Mouse (Mus musculus) embryonic facial prominence, embryonic 14.5 days (tissue): ENCODE results near the gene Dydc1. TPM values are rescaled to one million over a fixed set of nuclear protein-coding genes. Genes with fewer than 3 reads are reported as not detected.

Source experiments
- ATAC-seq: fragments of 200-750 bp; cut with Nextera tagmentation; 2 replicates; pipeline ENCODE4 v1.8.0; 2017; ENCODE audit warnings: low read depth, moderate number of reproducible peaks, moderate TSS enrichment
- DNase-seq: peaks from one replicate; pipeline ENCODE4 v3.0.0-alpha.2; 2015; ENCODE audit warnings: low spot score
- H3K27ac ChIP-seq: fragments of 300-500 bp; sonication (generic); replicated peaks from 2 replicates; pipeline ENCODE4 v1.5.1; 2014; ENCODE audit warnings: low read depth, mild to moderate bottlenecking, low read length, moderate library complexity
- H3K27me3 ChIP-seq: fragments of 300-500 bp; sonication (generic); replicated peaks from 2 replicates; pipeline ENCODE4 v1.6.1; 2014; ENCODE audit warnings: low read length; ENCODE audit not compliant: control insufficient read depth, insufficient read depth
- H3K36me3 ChIP-seq: fragments of 300-500 bp; sonication (generic); 2 replicates; pipeline ENCODE4 v1.6.1; 2014; ENCODE audit warnings: low read length, mixed read lengths; ENCODE audit not compliant: control insufficient read depth, insufficient read depth
- H3K4me1 ChIP-seq: fragments of 300-500 bp; sonication (generic); 2 replicates; pipeline ENCODE4 v1.6.1; 2014; ENCODE audit warnings: antibody characterized with exemption, low read length; ENCODE audit not compliant: control insufficient read depth, insufficient read depth
- H3K4me2 ChIP-seq: fragments of 300-500 bp; sonication (generic); 2 replicates; pipeline ENCODE4 v1.6.1; 2014; ENCODE audit warnings: low read depth, mild to moderate bottlenecking, low read length, moderate library complexity, mixed read lengths
- H3K4me3 ChIP-seq: fragments of 300-500 bp; sonication (generic); 2 replicates; pipeline ENCODE4 v1.5.1; 2014; ENCODE audit warnings: low read depth, mild to moderate bottlenecking, low read length
- H3K9ac ChIP-seq: fragments of 300-500 bp; sonication (generic); 2 replicates; pipeline ENCODE4 v1.6.1; 2014; ENCODE audit warnings: low read depth, mild to moderate bottlenecking, low read length, moderate library complexity, mixed read lengths
- H3K9me3 ChIP-seq: fragments of 300-500 bp; sonication (generic); 2 replicates; pipeline ENCODE4 v1.6.1; 2016; ENCODE audit warnings: low read length; ENCODE audit not compliant: control insufficient read depth
- WGBS: fragments of 180-500 bp; shearing (Covaris S2); extraction: QIAGEN DNeasy Blood & Tissue Kit; methylation state at CpG from one replicate; pipeline ENCODE4 v1.1.7; 2014; 5-methylcytosine and 5-hydroxymethylcytosine counted together
- polyA plus RNA-seq: library from polyadenylated mRNA; unstranded; fragments of >200 nt; fragmentation: Nextera tagmentation; extraction: Ambion mirVana; gene quantifications from 2 replicates; pipeline ENCODE4 v1.2.1, GENCODE M21; 2014

Dydc1 gene
- polyA plus RNA-seq, 1 experiment from 2014 or later = 0.24 TPM

DNA sequence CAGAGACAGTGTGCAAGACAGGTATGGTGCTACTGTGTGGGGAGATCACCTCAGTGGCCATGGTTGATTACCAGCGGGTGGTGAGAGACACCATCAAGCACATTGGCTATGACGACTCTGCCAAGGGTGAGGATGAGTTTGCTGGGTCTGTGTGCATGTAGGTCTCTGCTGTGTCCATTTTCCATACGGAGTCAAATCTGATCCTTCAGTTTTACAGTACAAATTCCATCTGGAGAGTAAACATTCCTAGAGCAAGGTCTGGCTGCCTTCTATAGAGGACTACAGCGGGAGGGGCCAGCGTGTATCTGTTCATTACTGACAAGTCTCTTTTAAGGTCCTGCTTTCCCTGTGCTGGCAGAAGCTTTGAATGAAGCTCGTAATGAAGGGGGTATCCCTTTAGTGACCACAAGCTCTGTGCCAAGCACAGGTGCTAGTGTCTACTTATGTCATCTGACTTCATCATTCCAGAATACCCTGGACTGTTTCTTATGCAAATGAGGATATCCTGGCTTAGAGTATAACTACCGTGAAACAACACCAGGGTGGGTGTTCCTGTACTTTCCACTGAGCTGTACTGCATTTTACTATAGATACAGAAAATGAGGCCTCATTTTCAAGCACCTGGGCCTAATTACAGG is 38.4 kb downstream of the Dydc1 start:
- Histone ChIP-seq H3K36me3 (no peaks in the 10 kb centered on the region), H3K4me3 (no peak overlapping the region), H3K4me1 (no peaks in the 10 kb centered on the region), H3K9ac (no peak overlapping the region), H3K9me3 (no peaks in the 10 kb centered on the region), H3K27me3 (no peaks in the 10 kb centered on the region), H3K4me2 (no peak overlapping the region), H3K27ac (no peak overlapping the region)
- ATAC-seq = no peak
- no peak for DNase-seq
- WGBS = 88% methylated on average over 7 of the region's 7 CpGs

DNA sequence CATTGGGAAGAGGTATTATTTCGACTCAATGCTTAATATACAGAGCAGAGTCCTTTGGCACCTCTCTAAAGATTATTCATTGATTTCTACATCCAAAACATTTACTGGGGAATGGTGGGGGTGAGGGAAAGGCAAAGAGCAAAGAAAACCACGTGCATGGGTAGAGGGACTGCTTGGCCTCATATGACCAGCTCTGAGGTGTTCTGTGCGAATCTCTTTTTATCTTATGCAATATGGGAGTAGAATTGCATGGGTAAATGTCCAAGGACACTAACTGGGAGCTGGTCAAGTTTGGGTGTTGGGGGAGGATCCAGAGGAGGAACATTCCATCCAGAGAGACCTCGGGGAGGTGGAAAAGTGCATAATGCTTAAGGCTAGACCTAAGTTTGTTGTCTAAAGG is 40.2 kb downstream of the Dydc1 start:
- H3K9ac ChIP-seq = no peak overlapping the region
- WGBS = 74% methylated on average over 4 of the region's 4 CpGs
- H3K36me3 ChIP-seq = no peaks in the 10 kb centered on the region
- ATAC-seq (no peak), DNase-seq (no peak)
- no peak overlapping the region for H3K4me2 ChIP-seq
- H3K27ac ChIP-seq = no peak overlapping the region
- H3K4me3 ChIP-seq = no peak overlapping the region
- H3K27me3 ChIP-seq = no peaks in the 10 kb centered on the region
- no peaks in the 10 kb centered on the region for H3K9me3 ChIP-seq
- H3K4me1 ChIP-seq = no peaks in the 10 kb centered on the region

DNA sequence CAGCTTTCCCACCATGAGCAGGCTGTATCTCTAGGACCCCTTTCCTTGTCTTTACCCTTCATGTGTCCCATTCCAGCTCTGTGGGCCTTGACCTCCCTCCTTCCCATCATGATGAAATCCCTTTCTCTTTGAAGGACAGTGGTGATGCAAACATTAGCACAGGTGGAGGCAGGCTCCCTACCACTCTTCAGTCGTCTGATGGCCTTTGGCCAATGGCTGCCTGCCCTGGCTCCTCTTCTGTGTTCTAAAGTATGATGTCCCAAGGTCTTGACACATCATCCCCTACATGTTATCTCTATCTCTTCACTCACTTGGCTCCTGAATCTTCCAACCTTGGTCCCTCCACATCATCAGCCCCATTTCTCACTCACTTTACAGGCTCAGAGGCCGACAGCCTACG is 43.6 kb downstream of the Dydc1 start:
- no peak overlapping the region for H3K27ac ChIP-seq
- H3K36me3 ChIP-seq = no peaks in the 10 kb centered on the region
- no peaks in the 10 kb centered on the region for H3K4me1 ChIP-seq
- no peak overlapping the region for H3K4me3 ChIP-seq
- H3K9me3 ChIP-seq = no peaks in the 10 kb centered on the region
- ATAC-seq (no peak), DNase-seq (no peak)
- no peaks in the 10 kb centered on the region for H3K27me3 ChIP-seq
- WGBS = 84% methylated on average over 3 of the region's 3 CpGs
- no peak overlapping the region for H3K9ac ChIP-seq
- H3K4me2 ChIP-seq = no peak overlapping the region

DNA sequence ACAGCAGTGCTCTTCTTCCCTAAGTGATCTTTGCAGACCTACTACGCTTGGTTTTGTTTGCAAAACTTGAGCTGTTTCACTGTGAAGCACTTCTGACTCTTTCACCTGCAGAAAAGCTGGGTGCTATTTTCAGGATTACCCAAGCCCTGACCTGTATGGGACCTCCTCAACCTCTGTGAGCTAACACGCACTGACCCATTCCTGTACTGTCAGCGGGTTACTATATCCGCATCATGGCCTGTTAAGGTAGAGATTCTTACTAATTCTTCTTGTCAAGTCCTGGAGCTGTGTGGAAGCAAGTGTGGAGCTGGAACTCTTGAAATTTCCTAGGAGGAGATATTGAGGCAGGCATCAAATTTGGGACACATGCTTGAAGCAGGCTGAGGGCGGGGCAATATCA is 52.0 kb downstream of the Dydc1 start:
- no peak for ATAC-seq
- H3K9me3 ChIP-seq = no peaks in the 10 kb centered on the region

DNA sequence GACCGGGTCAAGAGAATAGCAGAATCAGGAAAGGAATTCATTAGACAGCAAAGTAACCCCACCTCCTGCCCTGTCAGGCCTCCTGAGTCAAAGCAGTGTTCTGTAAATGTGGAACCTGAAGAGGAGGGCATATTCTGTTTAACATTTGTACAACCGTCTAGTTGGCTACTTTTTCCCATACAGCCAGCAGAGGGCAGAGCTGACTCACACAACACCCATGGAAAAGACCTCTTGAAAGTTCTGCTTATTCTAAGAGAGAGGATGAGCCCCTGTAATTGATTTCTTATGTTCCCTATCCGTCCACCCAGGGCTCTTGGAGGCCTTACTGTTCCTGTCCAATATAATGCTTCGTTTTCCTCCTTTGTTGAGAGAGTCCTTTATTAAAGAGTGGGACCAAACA is 55.3 kb downstream of the Dydc1 start:
- no peaks in the 10 kb centered on the region for H3K36me3 ChIP-seq
- H3K4me3 ChIP-seq = no peak overlapping the region
- no peak overlapping the region for H3K27ac ChIP-seq
- no peaks in the 10 kb centered on the region for H3K4me1 ChIP-seq
- no peak overlapping the region for H3K9ac ChIP-seq
- H3K9me3 ChIP-seq = no peaks in the 10 kb centered on the region
- no peaks in the 10 kb centered on the region for H3K27me3 ChIP-seq
- DNase-seq (peak; percentile 50), ATAC-seq (no peak)
- no peak overlapping the region for H3K4me2 ChIP-seq
- 20% methylated on average over 4 of the region's 4 CpGs for WGBS

More for the DNA sequence above, 52.0 kb downstream of the Dydc1 start:
- H3K36me3 ChIP-seq = no peaks in the 10 kb centered on the region
- H3K4me1 ChIP-seq = no peaks in the 10 kb centered on the region
- H3K27ac ChIP-seq = no peak overlapping the region
- WGBS = 89% methylated on average over 5 of the region's 5 CpGs
- no peaks in the 10 kb centered on the region for H3K27me3 ChIP-seq
- H3K4me2 ChIP-seq = no peak overlapping the region
- DNase-seq = no peak
- H3K9ac ChIP-seq = no peak overlapping the region
- H3K4me3 ChIP-seq = no peak overlapping the region

DNA sequence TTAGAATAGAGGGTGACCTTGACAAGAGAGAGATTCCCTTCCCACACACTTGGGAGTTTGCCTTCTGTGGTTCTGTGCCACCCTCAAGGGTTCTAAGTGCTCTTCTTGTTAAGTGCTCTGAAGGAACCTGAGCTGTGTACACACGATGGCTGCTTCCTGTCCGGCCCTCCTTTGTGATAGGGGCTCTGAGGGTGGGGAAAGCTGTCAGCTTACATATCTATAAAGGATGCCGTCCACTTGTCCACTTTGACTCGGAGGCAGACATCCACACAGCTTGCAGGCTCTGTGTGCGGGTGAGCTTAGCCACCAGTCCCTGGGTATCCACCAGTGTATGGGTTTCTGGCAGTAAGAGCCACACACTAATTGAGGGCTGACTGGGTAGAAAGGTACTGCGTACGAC is 58.8 kb downstream of the Dydc1 start, which contains the start of gene Sftpa1:
TSS of gene Sftpa1 (plus strand) at position 243 of the 400 bp plus-strand sequence.
- Histone ChIP-seq H3K27ac (no peak within 1 kb of the TSS), H3K36me3 (no peaks in the 10 kb centered on the region), H3K9me3 (no peaks in the 10 kb centered on the region), H3K4me3 (no peak within 1 kb of the TSS), H3K9ac (no peak within 1 kb of the TSS), H3K27me3 (no peaks in the 10 kb centered on the region), H3K4me1 (no peaks in the 10 kb centered on the region), H3K4me2 (no peak within 1 kb of the TSS)
- ATAC-seq = no peak
- 77% methylated on average over 7 of the region's 7 CpGs for WGBS
- no peak for DNase-seq

DNA sequence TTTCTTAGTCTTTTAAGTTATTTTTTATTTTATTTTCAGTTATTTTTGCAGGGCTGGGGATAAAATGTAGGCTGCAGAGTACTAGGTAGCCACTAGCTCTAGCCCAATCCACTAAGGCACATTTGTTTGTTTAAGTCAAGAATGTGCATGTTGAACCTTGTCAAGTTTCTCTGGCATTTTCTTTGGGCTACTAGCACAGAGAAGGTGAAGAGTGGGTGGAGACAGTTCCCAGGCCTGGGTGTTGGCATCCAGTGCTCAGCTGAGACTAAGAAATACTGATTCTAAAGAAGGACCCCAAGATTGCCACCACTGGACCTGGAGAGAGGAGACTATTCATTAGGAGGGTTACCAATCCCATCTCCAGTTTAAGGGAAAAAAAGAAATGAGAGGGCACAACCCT is 64.3 kb downstream of the Dydc1 start:
- Histone ChIP-seq H3K27ac (no peak overlapping the region), H3K9ac (no peak overlapping the region), H3K9me3 (no peaks in the 10 kb centered on the region), H3K27me3 (no peaks in the 10 kb centered on the region), H3K36me3 (no peaks in the 10 kb centered on the region), H3K4me3 (no peak overlapping the region), H3K4me1 (no peaks in the 10 kb centered on the region), H3K4me2 (no peak overlapping the region)
- no peak for DNase-seq
- ATAC-seq = no peak

DNA sequence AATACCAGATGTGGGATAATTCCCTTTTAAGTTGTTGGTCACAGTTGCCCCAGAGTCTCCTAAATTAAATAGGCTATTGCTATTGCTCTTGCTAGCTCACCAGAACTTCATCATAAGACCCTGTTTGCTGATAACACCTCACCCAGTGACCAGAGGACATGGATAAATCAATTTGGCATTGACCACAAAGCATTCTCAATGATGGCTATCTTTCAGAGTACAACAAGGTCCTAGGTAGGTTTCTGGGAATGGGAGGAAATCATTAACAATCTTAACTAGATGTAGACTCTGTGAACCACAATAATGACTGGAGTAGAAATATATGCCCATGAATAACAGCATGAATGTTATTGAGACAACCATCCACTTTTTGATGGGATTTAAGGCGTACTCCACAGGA is 68.0 kb downstream of the Dydc1 start:
- Histone ChIP-seq H3K4me2 (no peak overlapping the region), H3K27ac (no peak overlapping the region), H3K4me1 (no peaks in the 10 kb centered on the region), H3K9ac (no peak overlapping the region), H3K27me3 (no peaks in the 10 kb centered on the region), H3K36me3 (no peaks in the 10 kb centered on the region), H3K9me3 (no peaks in the 10 kb centered on the region), H3K4me3 (no peak overlapping the region)
- 84% methylated on average over 1 of the region's 1 CpGs for WGBS
- no peak for DNase-seq
- no peak for ATAC-seq
